Mouse (Mus musculus) intestine, postnatal 0 days (tissue): ENCODE data around the gene Ikzf1. TPM values are rescaled to one million over a fixed set of nuclear protein-coding genes. Genes with fewer than 3 reads are reported as not detected.

Experiments used
- ATAC-seq: fragments of 200-750 bp; cut with Nextera tagmentation; 2 replicates; pipeline ENCODE4 v1.8.0; 2017; ENCODE audit warnings: mild to moderate bottlenecking, moderate TSS enrichment, moderate library complexity
- H3K27ac ChIP-seq: fragments of 300-500 bp; sonication (generic); 2 replicates; pipeline ENCODE4 v1.5.1; 2014; ENCODE audit warnings: mild to moderate bottlenecking, low read depth, low read length, moderate library complexity
- H3K27me3 ChIP-seq: fragments of 300-500 bp; sonication (generic); replicated peaks from 2 replicates; pipeline ENCODE4 v1.6.1; 2014; ENCODE audit warnings: low read length, mixed read lengths; ENCODE audit not compliant: control insufficient read depth, insufficient read depth
- H3K36me3 ChIP-seq: fragments of 300-500 bp; sonication (generic); 2 replicates; pipeline ENCODE4 v1.6.1; 2014; ENCODE audit warnings: mild to moderate bottlenecking, moderate library complexity; ENCODE audit not compliant: control insufficient read depth, insufficient read depth
- H3K4me1 ChIP-seq: fragments of 300-500 bp; sonication (generic); replicated peaks from 2 replicates; pipeline ENCODE4 v1.6.1; 2014; ENCODE audit warnings: antibody characterized with exemption, low read length, mixed read lengths; ENCODE audit not compliant: control insufficient read depth, insufficient read depth
- H3K4me2 ChIP-seq: fragments of 300-500 bp; sonication (generic); replicated peaks from 2 replicates; pipeline ENCODE4 v1.6.1; 2014; ENCODE audit warnings: low read depth, mild to moderate bottlenecking, moderate library complexity
- H3K4me3 ChIP-seq: fragments of 300-500 bp; sonication (generic); 2 replicates; pipeline ENCODE4 v1.5.1; 2014; ENCODE audit warnings: low read depth, low read length
- H3K9ac ChIP-seq: fragments of 300-500 bp; sonication (generic); 2 replicates; pipeline ENCODE4 v1.6.1; 2014; ENCODE audit warnings: mild to moderate bottlenecking, low read depth, low read length
- H3K9me3 ChIP-seq: fragments of 300-500 bp; sonication (generic); 2 replicates; pipeline ENCODE4 v1.6.1; 2016; ENCODE audit warnings: mixed run types; ENCODE audit not compliant: control insufficient read depth
- CTCF ChIP-seq: sonication (generic); IDR thresholded peaks from 2 replicates; pipeline ENCODE4 v1.5.1; 2016; ENCODE audit warnings: low read depth, mild to moderate bottlenecking, control low read depth, antibody characterized with exemption, moderate library complexity
- WGBS: fragments of 180-500 bp; shearing (Covaris S2); extraction: QIAGEN DNeasy Blood & Tissue Kit; methylation state at CpG from one replicate; pipeline ENCODE4 v1.1.7; 2014; 5-methylcytosine and 5-hydroxymethylcytosine counted together
- polyA plus RNA-seq: library from polyadenylated mRNA; unstranded; fragments of >200 nt; fragmentation: Nextera tagmentation; extraction: Ambion mirVana; gene quantifications from 2 replicates; pipeline ENCODE4 v1.2.1, GENCODE M21; 2015

Ikzf1 gene
- polyA plus RNA-seq, 1 experiment from 2014 or later, result 0.85 TPM

DNA sequence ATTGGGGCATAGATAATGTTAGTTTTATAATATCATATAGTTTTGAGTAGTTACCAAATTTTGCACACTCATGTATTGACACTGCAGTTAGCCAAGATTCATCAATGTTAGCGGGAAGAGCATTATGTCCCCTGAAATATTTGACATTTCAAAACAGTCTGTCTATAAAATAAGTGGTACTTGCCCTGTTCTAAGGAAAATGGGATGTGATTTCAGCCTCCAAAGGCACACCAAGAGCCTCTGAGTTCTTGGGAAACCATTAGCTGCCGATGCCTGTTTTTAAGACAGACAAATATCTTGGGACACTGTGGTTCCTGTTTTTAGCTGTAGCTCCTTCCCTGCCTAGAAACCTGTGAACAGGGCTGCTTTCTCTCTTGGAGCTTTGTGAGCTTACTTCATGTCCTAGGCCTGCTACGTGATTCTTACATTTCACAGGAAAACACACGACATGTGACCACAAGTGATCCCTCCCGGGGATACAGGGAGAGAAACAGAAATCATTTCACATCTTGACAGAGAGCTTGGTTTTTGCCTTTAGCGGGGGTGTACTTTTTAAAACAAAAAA lies 4.0 kb downstream of the Ikzf1 start:
- no peak overlapping the region for H3K9ac ChIP-seq
- no peaks in the 10 kb centered on the region for H3K9me3 ChIP-seq
- no peak overlapping the region for H3K27ac ChIP-seq
- no peaks in the 10 kb centered on the region for H3K36me3 ChIP-seq
- H3K27me3 ChIP-seq, result peaks cover 39% of the 10 kb centered on the region
- TF ChIP-seq CTCF, result no peak
- no peak overlapping the region for H3K4me3 ChIP-seq
- no peak overlapping the region; the same call in 1 of the 2 replicates for H3K4me2 ChIP-seq
- H3K4me1 ChIP-seq, result no peaks in the 10 kb centered on the region; the same call in 1 of the 2 replicates
- ATAC-seq, result no peak
- 76% methylated on average over 6 of the region's 6 CpGs for WGBS

DNA sequence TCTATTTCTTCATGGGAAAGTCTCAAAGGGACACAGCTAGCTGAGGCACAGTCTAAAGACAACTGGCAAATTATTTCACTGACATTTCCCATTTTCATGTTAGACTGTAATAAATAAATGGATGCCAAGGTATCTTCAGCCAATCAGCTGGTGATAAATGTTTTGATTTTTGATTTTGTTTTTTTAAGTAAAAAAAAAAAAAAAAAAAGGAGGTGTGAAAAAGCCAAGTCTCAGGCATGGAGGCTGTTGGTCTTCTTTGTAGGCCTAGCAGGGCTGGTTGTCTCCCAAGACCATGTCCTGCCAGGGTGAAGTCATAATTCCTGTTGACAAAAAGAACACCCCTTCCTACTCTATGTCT lies 4.9 kb downstream of the Ikzf1 start:
- no peak overlapping the region for H3K27ac ChIP-seq
- no peak for TF ChIP-seq CTCF
- H3K4me1 ChIP-seq, result no peaks in the 10 kb centered on the region; the same call in 1 of the 2 replicates
- ATAC-seq, result no peak
- H3K9ac ChIP-seq, result no peak overlapping the region
- H3K27me3 ChIP-seq, result peaks cover 30% of the 10 kb centered on the region
- H3K36me3 ChIP-seq, result no peaks in the 10 kb centered on the region
- no peaks in the 10 kb centered on the region for H3K9me3 ChIP-seq
- H3K4me2 ChIP-seq, result no peak overlapping the region
- no peak overlapping the region for H3K4me3 ChIP-seq

DNA sequence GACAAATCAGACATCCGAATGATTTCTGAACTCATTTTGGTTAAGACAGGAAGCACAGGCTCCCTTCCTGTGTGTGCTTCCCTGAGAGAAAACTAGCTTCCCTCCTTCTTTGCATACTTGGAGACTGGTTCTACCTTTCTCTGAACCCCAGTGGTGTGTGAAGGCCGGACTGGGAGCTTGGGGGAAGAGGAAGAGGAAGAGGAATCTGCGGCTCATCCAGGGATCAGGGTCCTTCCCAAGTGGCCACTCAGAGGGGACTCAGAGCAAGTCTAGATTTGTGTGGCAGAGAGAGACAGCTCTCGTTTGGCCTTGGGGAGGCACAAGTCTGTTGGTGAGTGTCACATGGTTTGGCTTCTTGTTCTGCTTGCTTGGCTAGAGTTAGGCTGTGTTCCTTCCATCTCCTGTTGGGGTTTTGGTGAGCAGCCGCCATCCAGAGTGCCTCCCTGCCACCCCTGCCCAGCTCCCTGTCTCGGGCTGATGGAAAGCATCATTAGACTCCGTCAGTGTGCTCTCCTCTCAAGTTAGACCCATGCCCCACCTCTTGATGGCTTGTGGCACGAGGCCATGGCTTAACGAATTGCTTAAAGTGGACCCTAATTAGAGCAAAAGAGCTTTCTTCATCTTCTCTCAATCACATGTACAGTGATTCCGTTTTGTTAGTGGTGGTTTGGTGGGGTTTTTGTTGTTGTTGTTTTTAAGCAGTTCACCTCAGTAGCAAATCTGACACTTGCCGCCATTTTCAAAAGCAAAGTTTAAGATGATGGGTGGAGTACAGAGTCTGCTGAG lies 5.4 kb downstream of the Ikzf1 start:
- no peak for TF ChIP-seq CTCF
- Histone ChIP-seq H3K4me2 (no peak overlapping the region), H3K9ac (no peak overlapping the region), H3K27ac (no peak overlapping the region), H3K27me3 (peaks cover 24% of the 10 kb centered on the region), H3K4me1 (no peaks in the 10 kb centered on the region; the same call in 1 of the 2 replicates), H3K9me3 (no peaks in the 10 kb centered on the region), H3K4me3 (no peak overlapping the region), H3K36me3 (no peaks in the 10 kb centered on the region)
- 77% methylated on average over 11 of the region's 11 CpGs for WGBS
- ATAC-seq, result no peak

DNA sequence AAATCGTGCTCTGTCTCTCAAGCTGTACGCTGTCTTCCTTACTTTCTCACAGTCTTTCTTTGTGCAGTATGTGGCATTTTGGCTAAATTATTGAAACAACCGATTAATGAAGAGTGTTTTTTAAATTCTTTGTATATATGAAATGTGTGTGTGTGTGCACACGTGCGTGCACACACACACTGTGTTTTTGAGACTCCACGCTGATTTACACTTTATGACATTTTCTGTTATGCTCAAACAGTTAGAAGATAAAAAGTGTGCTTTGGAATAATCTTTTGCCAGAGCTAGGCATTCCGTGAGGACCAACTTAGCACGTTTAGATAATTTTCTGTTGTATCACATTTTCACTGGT lies 6.0 kb downstream of the Ikzf1 start:
- 90% methylated on average over 8 of the region's 8 CpGs for WGBS
- Histone ChIP-seq H3K9me3 (no peaks in the 10 kb centered on the region), H3K9ac (no peak overlapping the region), H3K36me3 (no peaks in the 10 kb centered on the region), H3K4me3 (no peak overlapping the region), H3K27me3 (peaks cover 20% of the 10 kb centered on the region), H3K4me1 (no peaks in the 10 kb centered on the region; the same call in 1 of the 2 replicates), H3K4me2 (no peak overlapping the region), H3K27ac (no peak overlapping the region)
- no peak for TF ChIP-seq CTCF
- no peak for ATAC-seq

DNA sequence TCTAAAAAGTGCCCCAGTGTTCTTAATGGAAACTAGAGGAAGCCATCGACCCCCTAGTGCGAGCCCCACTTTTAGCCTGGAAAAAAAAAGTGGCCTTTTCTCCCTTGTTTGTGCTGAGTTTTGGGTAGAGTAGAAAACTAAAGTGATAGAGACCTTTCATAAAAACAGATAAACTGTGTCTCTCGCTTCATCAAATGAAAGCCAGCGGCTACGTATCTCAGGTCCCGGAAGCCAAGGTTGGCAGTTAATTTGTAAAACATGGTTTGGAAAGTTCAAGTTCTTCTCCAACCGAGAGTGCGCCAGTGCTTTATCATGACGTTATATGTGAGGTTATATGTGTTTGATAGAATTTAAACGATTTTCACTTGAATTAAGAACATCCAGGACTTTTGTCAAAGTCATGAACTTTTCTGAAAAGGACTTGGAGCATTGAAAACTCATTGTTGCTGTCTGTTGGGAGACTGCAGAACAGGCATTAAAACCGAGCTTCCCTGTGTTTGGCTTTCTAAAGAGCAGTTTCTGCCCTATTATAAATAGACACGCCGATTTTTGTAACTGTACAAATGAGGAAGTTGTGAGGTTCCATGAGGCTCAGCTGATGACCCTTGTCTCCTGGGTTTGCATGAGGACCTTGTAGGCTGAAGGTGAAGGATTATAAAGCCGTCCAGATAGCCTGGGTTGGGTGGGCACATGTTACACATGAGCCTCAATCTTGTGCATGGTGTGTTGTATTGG lies 6.7 kb downstream of the Ikzf1 start:
- H3K4me2 ChIP-seq, result no peak overlapping the region
- no peak for ATAC-seq
- no peaks in the 10 kb centered on the region for H3K9me3 ChIP-seq
- WGBS, result 84% methylated on average over 14 of the region's 14 CpGs
- no peak for TF ChIP-seq CTCF
- no peak overlapping the region for H3K4me3 ChIP-seq
- H3K9ac ChIP-seq, result no peak overlapping the region
- peaks cover 13% of the 10 kb centered on the region for H3K27me3 ChIP-seq
- H3K27ac ChIP-seq, result no peak overlapping the region
- H3K36me3 ChIP-seq, result no peaks in the 10 kb centered on the region
- H3K4me1 ChIP-seq, result no peaks in the 10 kb centered on the region; the same call in 1 of the 2 replicates

DNA sequence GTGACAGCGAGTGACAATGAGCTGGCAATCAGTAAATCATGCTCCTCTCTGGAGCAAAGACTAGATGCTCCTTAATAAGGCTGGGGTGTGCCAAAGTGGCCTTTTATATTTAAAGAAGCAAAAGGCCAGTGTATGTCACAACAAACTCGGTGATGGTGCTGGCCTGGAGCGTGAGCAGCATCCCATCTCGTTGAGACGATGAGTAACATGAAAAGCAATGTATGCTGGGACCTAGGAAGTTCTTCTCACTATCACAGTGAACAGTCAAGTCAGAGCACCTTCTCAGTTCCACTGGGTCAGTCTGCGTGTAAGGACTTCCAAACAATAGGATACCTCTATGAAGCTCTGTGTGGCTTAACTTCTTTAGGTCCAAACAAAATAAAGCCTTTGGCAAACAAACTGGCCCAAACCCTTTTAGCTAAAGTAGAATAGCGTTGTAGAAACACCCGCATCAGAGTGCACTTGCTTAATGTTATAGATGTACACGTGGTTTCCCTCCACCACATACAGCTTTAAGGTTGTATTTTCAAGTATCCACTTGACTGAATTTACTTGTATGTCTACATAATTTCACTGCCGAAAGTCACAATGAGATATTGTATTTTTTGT lies 7.9 kb downstream of the Ikzf1 start:
- WGBS, result 83% methylated on average over 10 of the region's 10 CpGs
- Histone ChIP-seq H3K27me3 (peaks cover 5% of the 10 kb centered on the region; the same call in 1 of the 2 replicates), H3K9me3 (no peaks in the 10 kb centered on the region), H3K27ac (no peak overlapping the region), H3K36me3 (no peaks in the 10 kb centered on the region), H3K4me2 (no peak overlapping the region), H3K4me1 (no peaks in the 10 kb centered on the region), H3K4me3 (no peak overlapping the region), H3K9ac (no peak overlapping the region)
- no peak for TF ChIP-seq CTCF
- no peak for ATAC-seq
